Mouse (Mus musculus) testis, adult 2 months (tissue): ENCODE results near the gene Gm49396. TPM values are rescaled to one million over a fixed set of nuclear protein-coding genes. Genes with fewer than 3 reads are reported as not detected.
A peak's percentile ranks its signal among the peaks of the same experiment; 100 is the strongest.

Experiments used
- H3K27ac ChIP-seq: fragments of 200-500 bp; 2 replicates; pipeline ENCODE4 v1.5.1; 2012; ENCODE audit warnings: low read depth, low read length; ENCODE audit not compliant: control insufficient read depth, insufficient read depth
- H3K27me3 ChIP-seq: fragments of 200-500 bp; 2 replicates; pipeline ENCODE4 v1.6.1; 2012; ENCODE audit warnings: mild to moderate bottlenecking, low read length, moderate library complexity; ENCODE audit not compliant: control insufficient read depth, insufficient read depth
- H3K36me3 ChIP-seq: fragments of 200-500 bp; 2 replicates; pipeline ENCODE4 v1.6.1; 2012; ENCODE audit warnings: mild to moderate bottlenecking, low read length; ENCODE audit not compliant: control insufficient read depth, insufficient read depth
- H3K4me1 ChIP-seq: fragments of 200-500 bp; 2 replicates; pipeline ENCODE4 v1.6.1; 2012; ENCODE audit warnings: low read length; ENCODE audit not compliant: control insufficient read depth, insufficient read depth
- H3K4me3 ChIP-seq: fragments of 200-500 bp; 2 replicates; pipeline ENCODE4 v1.5.1; 2012; ENCODE audit warnings: low read depth, mild to moderate bottlenecking, low read length, moderate library complexity, mixed read lengths; ENCODE audit not compliant: control insufficient read depth
- CTCF ChIP-seq: fragments of 200-500 bp; IDR thresholded peaks from 2 replicates; pipeline ENCODE4 v1.5.1; 2012; ENCODE audit warnings: low read depth, mild to moderate bottlenecking, inconsistent platforms, low read length, moderate library complexity; ENCODE audit not compliant: control insufficient read depth, insufficient read depth, insufficient replicate concordance
- POLR2A ChIP-seq: fragments of 200-500 bp; IDR thresholded peaks from 2 replicates; pipeline ENCODE4 v1.6.1; 2012; ENCODE audit warnings: low read depth, mild to moderate bottlenecking, inconsistent platforms, low read length, moderate library complexity; ENCODE audit not compliant: control insufficient read depth
- polyA plus RNA-seq: library from polyadenylated mRNA; depleted of rRNA; stranded (reverse); fragments of >200 nt; gene quantifications from 2 replicates; pipeline ENCODE4 v1.2.3, GENCODE M21; 2012

The Gm49396 gene
- polyA plus RNA-seq, 1 experiment = 0.80 TPM

DNA sequence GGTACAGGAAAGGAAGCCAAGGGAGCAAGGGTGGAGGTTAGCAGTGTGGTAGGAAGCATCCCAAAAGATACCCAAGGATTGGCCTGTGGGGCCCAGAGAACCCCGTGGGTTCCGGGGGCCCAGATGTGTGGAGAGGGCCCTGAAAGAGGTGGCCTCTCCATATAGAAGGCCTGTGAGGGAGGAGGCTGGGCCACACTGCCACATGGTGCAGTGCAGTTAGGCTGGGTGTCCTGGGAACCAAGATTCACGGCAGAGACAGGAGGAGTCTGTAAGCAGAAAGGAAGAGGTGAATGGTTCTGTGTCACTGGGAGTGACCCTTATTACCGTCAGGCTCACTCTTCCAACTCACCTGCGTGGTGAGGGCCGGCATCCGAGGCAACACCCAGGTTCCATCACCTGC, 22.6 kb upstream of the Gm49396 start:
- peaks cover 3% of the 10 kb centered on the region for H3K4me1 ChIP-seq
- no peak overlapping the region for H3K4me3 ChIP-seq
- no peaks in the 10 kb centered on the region for H3K36me3 ChIP-seq
- no peaks in the 10 kb centered on the region for H3K27me3 ChIP-seq
- no peak for TF ChIP-seq POLR2A
- no peak for TF ChIP-seq CTCF
- no peak overlapping the region for H3K27ac ChIP-seq

- Histone ChIP-seq H3K4me1 (peaks cover 3% of the 10 kb centered on the region; the same call in 1 of the 2 replicates), H3K4me3 (no peak overlapping the region), H3K27me3 (no peaks in the 10 kb centered on the region), H3K36me3 (no peaks in the 10 kb centered on the region), H3K27ac (no peak overlapping the region)
- TF ChIP-seq POLR2A (no peak), CTCF (no peak)
Observed at GRCm38 (mm10) chr7:30544327-30544726, 18.8 kb upstream of the Gm49396 start.

GRCm38 (mm10) chr7:30549880-30550279, 13.3 kb upstream of the Gm49396 start:
- no peaks in the 10 kb centered on the region for H3K36me3 ChIP-seq
- H3K4me3 ChIP-seq = no peak overlapping the region
- no peak overlapping the region for H3K27ac ChIP-seq
- H3K4me1 ChIP-seq = peaks cover 18% of the 10 kb centered on the region
- no peaks in the 10 kb centered on the region for H3K27me3 ChIP-seq
- TF ChIP-seq CTCF (no peak), POLR2A (no peak)

DNA sequence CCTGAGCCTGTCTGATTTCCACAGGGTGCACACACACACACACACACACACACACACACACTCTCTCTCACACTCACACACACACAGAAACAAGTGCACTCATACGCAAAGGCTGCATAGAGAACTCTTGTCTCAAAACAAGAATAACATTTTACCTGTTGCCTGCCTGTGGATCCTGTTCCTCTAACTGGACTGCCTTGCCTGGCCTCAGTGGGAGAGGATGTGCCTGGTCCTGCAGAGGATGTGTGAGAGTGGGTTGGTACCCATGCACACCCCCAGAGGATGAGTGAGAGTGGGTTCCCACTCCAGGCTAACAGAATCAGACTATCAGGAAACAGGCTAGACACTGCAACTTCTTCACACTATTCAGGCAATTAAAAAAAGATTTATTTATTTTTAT, 12.5 kb upstream of the Gm49396 start:
- no peaks in the 10 kb centered on the region for H3K36me3 ChIP-seq
- TF ChIP-seq POLR2A (no peak), CTCF (no peak)
- peak overlapping the region; percentile 31; the same call in 1 of the 2 replicates for H3K4me3 ChIP-seq
- H3K4me1 ChIP-seq = peaks cover 20% of the 10 kb centered on the region
- H3K27ac ChIP-seq = no peak overlapping the region
- H3K27me3 ChIP-seq = no peaks in the 10 kb centered on the region

DNA sequence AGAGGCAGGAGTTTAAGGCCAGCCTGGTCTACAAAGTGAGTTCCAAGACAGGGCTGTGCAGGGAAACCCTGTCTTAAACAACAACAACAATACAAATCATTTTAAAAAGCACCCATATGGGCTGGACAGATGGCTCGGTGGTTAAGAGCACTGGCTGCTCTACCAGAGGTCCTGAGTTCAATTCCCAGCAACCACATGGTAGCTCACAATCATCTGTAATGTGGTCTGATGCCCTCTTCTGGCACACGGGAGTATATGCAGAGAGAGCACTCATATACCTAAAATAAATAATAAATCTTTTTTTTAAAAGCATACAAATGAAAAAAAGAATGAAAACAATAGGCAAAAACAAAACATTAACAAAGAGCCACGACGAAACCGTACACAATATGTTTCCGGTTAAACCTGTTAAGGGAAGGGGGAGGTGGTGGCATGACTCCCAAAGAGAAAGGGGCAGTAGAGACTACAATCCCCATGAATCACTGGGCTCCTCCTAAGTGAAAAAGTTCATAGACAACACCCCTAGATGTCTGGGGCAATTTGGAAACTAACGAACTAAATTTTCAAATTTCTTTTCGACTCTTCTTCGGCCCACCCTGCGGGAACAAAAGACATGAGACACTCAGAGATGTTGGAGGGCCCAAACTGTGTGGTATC, 11.6 kb upstream of the Gm49396 start:
- H3K36me3 ChIP-seq = no peaks in the 10 kb centered on the region
- H3K27ac ChIP-seq = peak overlapping the region; percentile 100
- H3K4me1 ChIP-seq = peaks cover 21% of the 10 kb centered on the region
- no peak for TF ChIP-seq POLR2A
- no peak for TF ChIP-seq CTCF
- H3K27me3 ChIP-seq = no peaks in the 10 kb centered on the region
- H3K4me3 ChIP-seq = peak overlapping the region; percentile 100

- Histone ChIP-seq H3K27me3 (no peaks in the 10 kb centered on the region), H3K36me3 (no peaks in the 10 kb centered on the region; the same call in 1 of the 2 replicates), H3K27ac (peak within 1 kb of the TSS; percentile 100), H3K4me1 (peaks cover 21% of the 10 kb centered on the region), H3K4me3 (peak within 1 kb of the TSS; percentile 100)
- TF ChIP-seq POLR2A = peak; percentile 66
- TF ChIP-seq CTCF = no peak; the same call in 1 of the 2 replicates
Observed at GRCm38 (mm10) chr7:30552102-30553020, 10.8 kb upstream of the Gm49396 start, which contains the start of the genes Hspb6 and Proser3. TSS of gene Hspb6 (plus strand) at chr7:30552178. TSS of gene Proser3 (minus strand) at chr7:30552299.

- Histone ChIP-seq H3K27ac (peak overlapping the region; percentile 100), H3K36me3 (no peaks in the 10 kb centered on the region; the same call in 1 of the 2 replicates), H3K27me3 (no peaks in the 10 kb centered on the region), H3K4me1 (peaks cover 25% of the 10 kb centered on the region), H3K4me3 (peak overlapping the region; percentile 100)
- TF ChIP-seq POLR2A (no peak), CTCF (no peak)
Observed at GRCm38 (mm10) chr7:30553021-30553589, 10.0 kb upstream of the Gm49396 start.
